Mouse (Mus musculus): ENCODE results near the gene BC005624. TPM values are rescaled to one million over a fixed set of nuclear protein-coding genes. Genes with fewer than 3 reads are reported as not detected.

The BC005624 gene
- total RNA-seq, 4 experiments from 2014 or later: 26.3 to 31.6 (median 28.2) TPM

- DNase-seq (ENCODE audit: low spot score in 2 of 2): peak; percentile 62
Measured at GRCm38 (mm10) chr2:30929483-30930045, 52.4 kb downstream of the BC005624 start, which contains the start of gene Ptges. Ptges (minus strand) TSS chr2:30929863.

GRCm38 (mm10) chr2:30928893-30929482, 53.0 kb downstream of the BC005624 start:
- peak in 1 of 2 experiments; percentile 56 for DNase-seq (ENCODE audit: low spot score in 2 of 2)

GRCm38 (mm10) chr2:30927844-30928628, 54.0 kb downstream of the BC005624 start:
- DNase-seq (ENCODE audit: low spot score in 2 of 2): peak; percentile 60 to 65

- DNase-seq (ENCODE audit: low spot score in 2 of 2): no peak
Measured at GRCm38 (mm10) chr2:30927151-30927781, 54.7 kb downstream of the BC005624 start.

GRCm38 (mm10) chr2:30926381-30926780, 55.6 kb downstream of the BC005624 start:
- DNase-seq (ENCODE audit: low spot score in 2 of 2): no peak

GRCm38 (mm10) chr2:30925181-30925580, 56.8 kb downstream of the BC005624 start:
- DNase-seq (ENCODE audit: low spot score in 2 of 2): no peak

GRCm38 (mm10) chr2:30923099-30923498, 58.9 kb downstream of the BC005624 start:
- DNase-seq (ENCODE audit: low spot score in 2 of 2): no peak

Other genes with a start within 250 kb of the BC005624 start
- 10 to 100 TPM in 2 of 4 experiments, 1 to 10 TPM in 1, under 1 TPM in 1; 0.80 to 25.5 (median 10.2) TPM for gene 1700001O22Rik, start 178.5 kb downstream of the BC005624 start, total RNA-seq (2022)
- gene Ntmt1, start 174.4 kb downstream of the BC005624 start, total RNA-seq (2022): 10 to 100 TPM in 3 of 4 experiments, 1 to 10 TPM in 1; 9.7 to 14.5 (median 13.3) TPM
- 1 to 10 TPM; 6.3 to 7.9 (median 7.2) TPM for gene Asb6, start 151.9 kb downstream of the BC005624 start, total RNA-seq (2022)
- gene Prrx2, start 147.2 kb downstream of the BC005624 start, total RNA-seq (2022): 1 to 10 TPM in 1 of 4 experiments, under 1 TPM in 3; 0.65 to 2.0 (median 0.78) TPM
- 1 to 10 TPM; 2.2 to 2.7 (median 2.4) TPM for gene Ptges, start 52.3 kb downstream of the BC005624 start, total RNA-seq (2022)
- 10 to 100 TPM; 21.9 to 27.4 (median 25.8) TPM for gene Tor1b, start 29.2 kb downstream of the BC005624 start, total RNA-seq (2022)
- gene Tor1a, start 14.3 kb downstream of the BC005624 start, total RNA-seq (2022): 1 to 10 TPM; 4.3 to 5.6 (median 4.6) TPM
- gene Usp20, start 78 bp upstream of the BC005624 start, total RNA-seq (2022): 10 to 100 TPM in 3 of 4 experiments, 1 to 10 TPM in 1; 9.3 to 16.2 (median 12.0) TPM
- gene Fnbp1, start 159.8 kb upstream of the BC005624 start, total RNA-seq (2022): 1 to 10 TPM; 4.1 to 10.0 (median 7.6) TPM
- gene Gpr107, start 170.1 kb upstream of the BC005624 start, total RNA-seq (2022): 10 to 100 TPM; 23.1 to 26.2 (median 24.2) TPM

Measured in gastrocnemius, adult 8-10 months (tissue).